In genomic region chr5:45173035-45173755, GRCm38 (mm10) we compare ENCODE assay signal across 11 mouse cellular contexts.
DNase-seq lines count a peak whose midpoint lies in the region; ATAC-seq lines count a peak whose summit lies in the region.
"Had no signal": no experiment of that assay in that cellular context is flagged by ENCODE, and none has a peak within 500 bp of the region (broad histone marks: within the 10 kb centered on the region; RNA-seq: fewer than 3 reads in every experiment).

No protein-coding gene starts in this region.

- no peaks in the 10 kb centered on the region for H3K36me3 ChIP-seq in hindbrain, embryonic 15.5 days
- H3K36me3 ChIP-seq in hindbrain, embryonic 13.5 days = no peaks in the 10 kb centered on the region
- no peaks in the 10 kb centered on the region for H3K36me3 ChIP-seq in forebrain, embryonic 10.5 days (replicated peaks)
- H3K36me3 ChIP-seq in intestine, embryonic 16.5 days (ENCODE audit: control insufficient read depth, insufficient read depth, low read length) = no peaks in the 10 kb centered on the region
- H3K36me3 ChIP-seq: embryonic facial prominence, embryonic 13.5 days had no signal

- no peaks in the 10 kb centered on the region for H3K27me3 ChIP-seq in hindbrain, embryonic 15.5 days
- H3K27me3 ChIP-seq in hindbrain, embryonic 13.5 days = no peaks in the 10 kb centered on the region
- no peaks in the 10 kb centered on the region for H3K27me3 ChIP-seq in forebrain, embryonic 10.5 days (ENCODE audit: poor library complexity, severe bottlenecking)
- H3K27me3 ChIP-seq in intestine, embryonic 16.5 days (replicated peaks; ENCODE audit: control insufficient read depth, insufficient read depth, low read length) = no peaks in the 10 kb centered on the region
- H3K27me3 ChIP-seq: embryonic facial prominence, embryonic 13.5 days had no signal

- H3K9ac ChIP-seq in hindbrain, embryonic 15.5 days = no peak overlapping the region
- no peak overlapping the region for H3K9ac ChIP-seq in hindbrain, embryonic 13.5 days
- no peak overlapping the region for H3K9ac ChIP-seq in intestine, embryonic 16.5 days (ENCODE audit: low read depth, low read length)
- H3K9ac ChIP-seq: embryonic facial prominence, embryonic 13.5 days had no signal

- H3K4me1 ChIP-seq in hindbrain, embryonic 15.5 days (replicated peaks) = peaks cover 9% of the 10 kb centered on the region; the same call in 1 of the 2 replicates
- peaks cover 9% of the 10 kb centered on the region for H3K4me1 ChIP-seq in hindbrain, embryonic 13.5 days (replicated peaks)
- peaks cover 14% of the 10 kb centered on the region for H3K4me1 ChIP-seq in forebrain, embryonic 10.5 days
- no peaks in the 10 kb centered on the region for H3K4me1 ChIP-seq in intestine, embryonic 16.5 days (ENCODE audit: control insufficient read depth, insufficient read depth, low read length)
- H3K4me1 ChIP-seq: embryonic facial prominence, embryonic 13.5 days had no signal

- H3K4me3 ChIP-seq in hindbrain, embryonic 15.5 days = no peak overlapping the region
- H3K4me3 ChIP-seq in hindbrain, embryonic 13.5 days = no peak overlapping the region
- peak overlapping the region; percentile 6; the same call in 1 of the 2 replicates for H3K4me3 ChIP-seq in forebrain, embryonic 10.5 days
- no peak overlapping the region for H3K4me3 ChIP-seq in intestine, embryonic 16.5 days (ENCODE audit: low read length)
- H3K4me3 ChIP-seq: embryonic facial prominence, embryonic 13.5 days had no signal

- DNase-seq in Muller cell, postnatal 12 days (ENCODE audit: inconsistent ontology term) = peak; percentile 68
- no peak for DNase-seq in forebrain, embryonic 10.5 days (ENCODE audit: extremely low spot score, low spot score)
- DNase-seq in lung, postnatal 14 days = peak; percentile 26
- no peak for DNase-seq in liver
- DNase-seq in spleen, postnatal 4 days (ENCODE audit: low spot score in 2 of 2) = no peak
- DNase-seq: right cerebral cortex, postnatal 14 days; thymus, postnatal 36 days had no signal

- no peak overlapping the region for H3K27ac ChIP-seq in hindbrain, embryonic 15.5 days (replicated peaks)
- no peak overlapping the region for H3K27ac ChIP-seq in hindbrain, embryonic 13.5 days
- H3K27ac ChIP-seq in forebrain, embryonic 10.5 days = peak overlapping the region; percentile 35; the same call in 1 of the 2 replicates
- H3K27ac ChIP-seq in intestine, embryonic 16.5 days (ENCODE audit: low read length) = no peak overlapping the region
- H3K27ac ChIP-seq: embryonic facial prominence, embryonic 13.5 days had no signal

- H3K4me2 ChIP-seq in hindbrain, embryonic 15.5 days = peak overlapping the region; percentile 21; the same call in 1 of the 2 replicates
- H3K4me2 ChIP-seq in hindbrain, embryonic 13.5 days = no peak overlapping the region
- H3K4me2 ChIP-seq in intestine, embryonic 16.5 days (ENCODE audit: low read depth, low read length) = no peak overlapping the region
- H3K4me2 ChIP-seq: embryonic facial prominence, embryonic 13.5 days had no signal

- no peaks in the 10 kb centered on the region for H3K9me3 ChIP-seq in hindbrain, embryonic 15.5 days
- no peaks in the 10 kb centered on the region for H3K9me3 ChIP-seq in hindbrain, embryonic 13.5 days
- no peaks in the 10 kb centered on the region for H3K9me3 ChIP-seq in forebrain, embryonic 10.5 days
- no peaks in the 10 kb centered on the region for H3K9me3 ChIP-seq in intestine, embryonic 16.5 days (ENCODE audit: control insufficient read depth, low read length)
- H3K9me3 ChIP-seq: embryonic facial prominence, embryonic 13.5 days had no signal

- ATAC-seq in hindbrain, embryonic 15.5 days (ENCODE audit: low FRiP score, low read depth) = no peak
- no peak for ATAC-seq in hindbrain, embryonic 13.5 days (ENCODE audit: low FRiP score)
- ATAC-seq in intestine, embryonic 16.5 days = no peak

- 55% methylated on average over 8 of the region's 8 CpGs for WGBS in hindbrain, embryonic 15.5 days
- 62% methylated on average over 8 of the region's 8 CpGs for WGBS in hindbrain, embryonic 13.5 days
- 53% methylated on average over 8 of the region's 8 CpGs for WGBS in forebrain, embryonic 10.5 days
- 73% methylated on average over 8 of the region's 8 CpGs for WGBS in intestine, embryonic 16.5 days

Comparison
In these comparisons a context has a peak if more than half of its experiments do, and no peak if none do; other contexts are left out.
1. DNase-seq: peak in Muller cell, postnatal 12 days (single experiment) and lung, postnatal 14 days (single experiment); none in forebrain, embryonic 10.5 days (single experiment), liver (single experiment) and spleen, postnatal 4 days (0 of 2).